Mouse (Mus musculus): Measurements from ENCODE around the gene Gng7. TPM values are rescaled to one million over a fixed set of nuclear protein-coding genes. Genes with fewer than 3 reads are reported as not detected.

Gng7 gene
- polyA plus RNA-seq, 1 experiment, result 0.43 TPM

DNA sequence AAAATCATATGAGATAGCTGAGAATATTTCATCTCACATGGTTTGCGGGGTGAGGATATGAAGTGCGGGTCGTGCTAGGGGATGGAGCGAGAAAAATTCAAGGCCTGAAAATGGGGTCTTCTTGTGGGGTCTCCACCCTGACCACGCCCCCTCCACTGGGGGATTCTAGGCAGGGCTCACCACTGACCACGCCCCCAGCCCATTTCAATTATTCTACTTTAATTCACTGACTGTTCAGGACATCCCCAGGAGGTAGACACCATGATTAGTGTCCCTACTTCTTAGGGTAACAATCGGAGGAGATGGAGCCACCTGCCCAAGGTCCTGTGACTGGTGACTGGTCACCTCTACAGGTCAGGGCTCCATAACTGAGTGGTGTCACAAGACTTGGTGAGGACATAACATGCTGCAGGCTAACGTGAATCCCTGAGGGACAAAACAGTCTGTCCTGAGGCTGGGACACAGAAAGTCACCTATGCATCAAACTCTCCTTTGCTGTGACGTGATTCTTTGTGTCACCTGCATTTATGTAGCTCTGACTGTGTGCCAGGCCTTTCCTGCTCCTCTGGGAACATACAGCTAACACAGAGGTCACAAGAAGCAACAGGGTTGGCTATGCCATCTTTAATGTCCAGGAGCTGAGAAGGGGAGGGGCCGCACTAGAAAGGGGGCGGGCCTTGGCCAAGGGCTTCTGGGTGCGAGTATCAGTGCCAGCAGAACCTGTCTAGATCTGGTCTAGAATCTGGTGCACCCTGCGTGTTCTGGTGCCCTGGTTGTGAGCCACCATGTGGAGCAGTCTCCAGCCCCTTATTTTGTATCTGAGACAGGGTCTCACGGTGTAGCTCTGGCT, 80.4 kb downstream of the Gng7 start:
- TF ChIP-seq GATA1 (IDR thresholded peaks at IDR 0.05; ENCODE audit: low read length), result no peak

GRCm38 (mm10) chr10:80933421-80933979, 81.2 kb downstream of the Gng7 start:
- TF ChIP-seq GATA1 (IDR thresholded peaks at IDR 0.05; ENCODE audit: low read length), result no peak

DNA sequence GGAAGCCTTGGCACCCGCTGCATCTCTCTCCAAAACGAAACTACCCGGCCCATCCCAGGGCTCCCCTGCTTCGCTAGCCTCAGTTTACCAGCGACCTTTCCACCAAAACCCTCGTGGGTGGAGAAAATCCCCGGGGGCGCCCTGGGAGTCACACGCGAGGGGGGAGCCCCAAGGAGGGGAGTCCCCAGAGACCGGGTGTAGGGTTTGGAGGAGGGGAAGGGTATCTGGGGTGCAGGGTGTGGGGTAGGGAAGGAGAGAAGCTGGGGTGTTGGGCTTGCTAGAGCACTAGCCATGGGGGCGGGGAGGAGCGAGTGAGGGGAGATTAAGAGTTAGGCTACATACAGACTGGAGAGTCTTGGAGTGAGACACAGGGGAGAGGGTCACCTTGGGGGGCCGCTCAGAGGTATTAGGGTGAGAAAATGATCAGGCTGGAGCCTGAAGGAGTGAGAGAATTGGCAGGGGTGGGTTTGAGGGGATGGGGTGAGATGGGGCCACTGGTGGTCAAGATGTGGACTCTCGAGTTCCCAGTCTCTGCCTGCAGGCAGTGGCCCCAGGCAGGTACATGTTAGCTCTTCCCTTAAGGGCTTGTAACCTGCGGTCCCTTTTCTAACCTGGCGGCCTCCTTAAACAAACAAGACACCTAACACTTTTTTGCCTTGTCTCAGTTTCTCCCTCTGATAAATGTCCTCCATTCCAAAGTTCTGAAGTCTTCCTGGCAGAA, 81.9 kb downstream of the Gng7 start:
- no peak for TF ChIP-seq GATA1 (IDR thresholded peaks at IDR 0.05; ENCODE audit: low read length)

DNA sequence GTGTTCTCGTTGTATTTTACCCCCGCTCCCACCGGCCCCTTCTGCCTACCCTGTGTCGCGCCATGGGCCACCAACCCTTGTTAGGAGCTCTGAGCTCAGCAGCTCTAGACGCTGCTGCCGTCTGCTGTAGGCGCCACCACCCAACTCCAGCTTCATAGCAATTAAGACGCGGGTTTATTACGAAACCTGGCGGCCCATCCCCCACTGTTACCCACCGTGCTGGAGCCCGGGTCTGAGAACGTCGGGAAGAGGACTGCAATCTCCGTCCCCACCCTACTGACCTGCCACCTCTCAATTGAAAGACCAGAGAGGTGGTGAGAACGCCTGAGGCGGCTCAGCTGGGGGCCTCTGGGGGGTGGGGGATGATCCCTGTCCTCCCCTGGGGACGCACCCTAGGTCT, 82.5 kb downstream of the Gng7 start:
- TF ChIP-seq GATA1 (IDR thresholded peaks at IDR 0.05; ENCODE audit: low read length), result no peak

DNA sequence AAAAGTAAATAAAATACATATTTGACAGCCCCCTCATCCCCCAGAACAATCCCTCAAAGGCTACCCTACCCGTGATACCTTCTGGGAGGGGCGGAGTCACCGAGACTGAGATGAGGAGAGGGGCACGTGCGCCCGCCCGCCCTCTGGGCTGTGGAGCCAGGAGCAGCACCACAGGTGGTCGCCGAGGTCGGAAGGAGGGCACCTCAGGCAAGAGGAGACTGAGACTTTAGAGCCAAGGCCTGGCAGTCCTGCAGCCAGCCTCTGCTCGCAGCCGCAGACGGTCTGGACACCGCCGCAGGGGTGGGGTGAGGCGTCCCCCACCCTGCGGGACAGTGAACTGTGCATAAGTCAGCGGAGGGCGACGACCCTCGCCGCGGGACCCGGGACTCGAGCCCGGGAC, 83.0 kb downstream of the Gng7 start:
- TF ChIP-seq GATA1 (IDR thresholded peaks at IDR 0.05; ENCODE audit: low read length), result no peak

GRCm38 (mm10) chr10:80931153-80931671, 83.5 kb downstream of the Gng7 start:
- TF ChIP-seq GATA1 (IDR thresholded peaks at IDR 0.05; ENCODE audit: low read length), result no peak

- no peak for TF ChIP-seq GATA1 (IDR thresholded peaks at IDR 0.05; ENCODE audit: low read length)
Measured at GRCm38 (mm10) chr10:80930361-80931152, 84.2 kb downstream of the Gng7 start.

GRCm38 (mm10) chr10:80929299-80930226, 85.2 kb downstream of the Gng7 start, which contains the start of gene Gadd45b:
Gadd45b (plus strand) TSS chr10:80930073.
- no peak for TF ChIP-seq GATA1 (IDR thresholded peaks at IDR 0.05; ENCODE audit: low read length)

DNA sequence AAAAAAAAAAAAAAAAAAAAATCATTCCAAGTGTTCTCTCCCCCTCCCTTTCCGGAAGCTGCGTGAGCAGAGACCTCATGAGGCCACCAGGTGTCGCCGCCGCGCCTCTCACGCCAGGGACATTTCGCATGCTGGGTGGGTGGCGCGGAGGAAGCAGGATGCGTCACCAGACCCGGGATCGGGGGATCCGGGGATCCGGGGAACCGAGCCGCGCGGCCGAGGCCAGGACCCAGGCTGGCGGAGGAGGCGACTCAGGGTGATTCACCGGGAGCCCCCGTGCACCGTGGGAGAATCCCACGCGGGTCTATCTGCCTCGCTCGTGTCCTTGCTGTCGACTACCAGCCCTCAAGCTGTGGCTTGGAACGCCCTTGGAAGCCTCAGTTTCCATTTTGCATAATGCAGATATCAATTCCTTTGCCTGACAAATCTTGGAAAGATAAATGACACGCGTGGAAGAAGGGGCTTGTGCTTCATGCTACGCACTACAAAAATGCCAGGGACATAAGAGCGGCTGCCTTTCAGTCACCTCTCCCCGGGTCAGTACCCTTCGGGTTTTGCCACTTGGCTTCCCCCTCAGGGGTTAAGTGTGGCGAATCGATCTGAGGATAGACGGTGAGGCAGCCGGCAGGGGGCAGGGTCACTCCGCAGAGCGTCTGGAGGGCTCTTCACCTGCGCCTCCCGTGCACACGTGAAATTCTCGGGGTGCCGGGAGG, 86.0 kb downstream of the Gng7 start:
- no peak for TF ChIP-seq GATA1 (IDR thresholded peaks at IDR 0.05; ENCODE audit: low read length)

GRCm38 (mm10) chr10:80925472-80925871, 89.3 kb downstream of the Gng7 start:
- no peak for TF ChIP-seq GATA1 (IDR thresholded peaks at IDR 0.05; ENCODE audit: low read length)

DNA sequence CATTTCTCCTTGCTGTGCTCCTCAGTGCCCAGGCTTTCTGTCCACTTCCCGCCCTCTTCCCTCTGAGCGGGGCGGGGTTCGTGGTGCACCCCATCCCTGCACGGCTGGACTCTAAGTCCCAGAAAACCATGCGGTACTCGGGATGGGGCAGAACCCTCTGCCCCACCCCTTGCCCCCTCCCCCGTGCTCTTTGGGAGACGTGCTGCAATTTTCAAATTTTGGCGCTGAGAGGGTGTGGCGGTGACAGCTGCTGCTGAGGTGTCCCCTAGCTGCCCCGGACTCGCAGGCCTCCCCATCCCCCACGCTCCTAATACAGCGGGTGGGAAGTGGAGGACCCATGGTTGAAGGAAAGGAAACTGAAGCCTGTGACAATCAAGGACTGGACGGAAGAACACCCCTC, 92.8 kb downstream of the Gng7 start:
- TF ChIP-seq GATA1 (IDR thresholded peaks at IDR 0.05; ENCODE audit: low read length), result no peak

- no peak for TF ChIP-seq GATA1 (IDR thresholded peaks at IDR 0.05; ENCODE audit: low read length)
Measured at GRCm38 (mm10) chr10:80917779-80918434, 96.8 kb downstream of the Gng7 start, which contains the start of gene Lmnb2. Lmnb2 (minus strand) TSS chr10:80918245.

- no peak for TF ChIP-seq GATA1 (IDR thresholded peaks at IDR 0.05; ENCODE audit: low read length)
Measured at GRCm38 (mm10) chr10:80917336-80917778, 97.4 kb downstream of the Gng7 start.

Measured in G1E-ER4 (cell line).